Mouse (Mus musculus): ENCODE measurements around the gene Syt1. TPM values are rescaled to one million over a fixed set of nuclear protein-coding genes. Genes with fewer than 3 reads are reported as not detected.
A peak's percentile ranks its signal among the peaks of the same experiment; 100 is the strongest.

Syt1 gene
- polyA plus RNA-seq, 1 experiment from 2014 or later = 0.72 TPM

DNA sequence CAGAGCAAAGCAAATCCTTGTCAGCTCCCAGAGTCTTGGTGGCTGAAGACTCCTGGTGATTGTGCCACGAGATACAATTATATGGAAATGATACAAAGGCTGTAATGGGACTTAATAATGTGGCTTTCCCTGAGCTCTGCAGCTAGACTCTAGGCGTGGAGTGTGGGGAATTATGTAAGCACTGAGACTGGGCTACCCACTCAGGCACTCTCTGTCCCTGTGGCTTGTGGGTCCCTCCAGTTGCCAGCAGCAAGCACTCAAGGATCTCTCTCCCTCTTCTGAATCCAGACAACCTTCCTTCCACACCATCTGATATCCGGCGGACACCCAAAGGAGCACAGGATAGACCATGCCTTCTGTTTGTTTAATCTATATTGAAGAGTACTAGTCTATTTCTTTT, 503.9 kb downstream of the Syt1 start:
- WGBS = 70% methylated on average over 4 of the region's 4 CpGs
- Histone ChIP-seq H3K27ac (replicated peaks) (no peak overlapping the region), H3K4me2 (no peak overlapping the region), H3K4me1 (0 out of 2 replicates have a peak, but pooled peaks cover 7% of the 10 kb centered on the region), H3K27me3 (replicated peaks) (no peaks in the 10 kb centered on the region), H3K36me3 (no peaks in the 10 kb centered on the region), H3K9ac (no peak overlapping the region), H3K9me3 (no peaks in the 10 kb centered on the region), H3K4me3 (no peak overlapping the region)
- no peak for ATAC-seq (ENCODE audit: extremely low read depth, insufficient number of reproducible peaks, low FRiP score, low TSS enrichment)

DNA sequence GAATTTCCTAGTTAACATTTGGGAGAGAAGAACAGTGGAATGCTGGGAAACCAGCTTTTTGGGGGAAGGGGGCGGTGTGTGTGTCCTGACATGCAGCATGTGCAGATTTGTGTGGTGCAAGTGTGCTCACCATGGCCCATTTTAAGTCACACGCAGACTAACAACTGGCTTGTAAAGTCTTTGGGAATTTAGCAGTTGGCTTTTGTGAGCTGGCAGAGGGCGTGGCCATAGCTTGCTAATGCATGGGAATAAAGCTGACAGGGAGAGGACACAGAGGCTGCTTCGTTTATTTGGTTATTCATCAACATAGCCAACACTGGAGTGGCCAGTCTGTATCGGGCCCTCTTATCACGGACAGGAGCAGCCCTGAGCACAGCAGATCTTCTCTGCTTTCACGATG, 505.9 kb downstream of the Syt1 start:
- Histone ChIP-seq H3K27ac (replicated peaks) (no peak overlapping the region), H3K4me2 (0 out of 2 replicates have a peak overlapping the region, but pooled peaks have one; percentile 26), H3K36me3 (no peaks in the 10 kb centered on the region), H3K9me3 (no peaks in the 10 kb centered on the region), H3K4me3 (no peak overlapping the region), H3K9ac (no peak overlapping the region), H3K4me1 (0 out of 2 replicates have a peak, but pooled peaks cover 7% of the 10 kb centered on the region), H3K27me3 (replicated peaks) (no peaks in the 10 kb centered on the region)
- ATAC-seq (ENCODE audit: extremely low read depth, insufficient number of reproducible peaks, low FRiP score, low TSS enrichment) = no peak
- WGBS = 46% methylated on average over 7 of the region's 7 CpGs

DNA sequence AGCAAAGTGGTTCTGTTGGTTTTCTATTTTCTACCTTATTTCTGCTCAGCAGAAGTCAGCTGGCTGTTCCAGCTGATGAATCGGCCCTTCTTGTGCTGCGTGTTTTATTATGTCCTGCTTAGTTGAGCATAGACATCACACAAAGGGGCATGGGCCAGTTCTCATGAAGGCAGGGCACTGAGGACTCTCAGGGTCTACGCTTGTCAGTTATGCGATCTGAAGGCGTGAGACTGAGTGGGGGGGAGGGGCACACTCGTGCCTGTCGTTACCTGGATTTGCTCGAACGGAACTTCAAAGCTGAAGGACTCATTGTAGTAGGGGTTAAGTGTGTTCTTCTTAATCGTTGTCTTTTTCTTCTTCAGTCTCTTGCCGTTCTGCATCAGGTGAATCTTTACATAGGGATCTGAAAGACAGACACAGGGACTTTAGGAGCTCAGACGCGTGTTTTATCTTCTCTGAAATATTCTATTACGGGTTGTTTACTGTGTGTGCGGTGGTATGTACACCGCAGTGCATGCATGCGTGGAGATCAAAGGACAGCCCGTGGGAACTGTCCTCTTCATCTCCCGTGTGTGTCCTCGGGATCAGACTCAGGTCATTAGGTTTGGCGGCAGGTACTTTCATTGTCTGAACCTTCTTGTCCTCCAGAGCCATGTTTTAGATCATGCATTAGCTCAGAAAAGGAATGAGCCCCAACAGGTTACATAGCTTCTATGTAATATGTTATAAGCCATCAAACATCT, 506.5 kb downstream of the Syt1 start:
- Histone ChIP-seq H3K4me3 (no peak overlapping the region), H3K36me3 (no peaks in the 10 kb centered on the region), H3K9ac (no peak overlapping the region), H3K27me3 (replicated peaks) (no peaks in the 10 kb centered on the region), H3K4me1 (0 out of 2 replicates have a peak, but pooled peaks cover 7% of the 10 kb centered on the region), H3K4me2 (0 out of 2 replicates have a peak overlapping the region, but pooled peaks have one; percentile 5), H3K9me3 (no peaks in the 10 kb centered on the region), H3K27ac (replicated peaks) (no peak overlapping the region)
- 59% methylated on average over 21 of the region's 21 CpGs for WGBS
- ATAC-seq (ENCODE audit: extremely low read depth, insufficient number of reproducible peaks, low FRiP score, low TSS enrichment) = no peak

DNA sequence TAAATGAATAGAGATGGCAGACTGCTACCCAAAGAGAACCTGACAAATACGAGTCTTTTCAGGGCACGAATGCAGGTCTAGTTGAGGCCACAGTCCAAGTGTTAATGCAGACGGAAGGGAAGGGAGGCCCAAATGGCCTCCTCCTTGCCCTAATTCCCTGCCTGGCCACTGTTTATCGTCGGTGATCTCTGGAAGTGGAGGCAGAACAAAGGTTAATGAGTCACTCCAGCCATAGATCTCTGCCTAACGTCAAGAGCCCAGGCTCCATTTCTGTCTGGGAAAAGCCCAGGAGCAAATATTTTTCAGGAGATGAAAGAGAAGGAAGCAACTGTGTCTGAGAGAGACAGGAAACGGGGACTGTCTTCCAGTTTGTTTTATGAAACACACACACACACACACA, 520.6 kb downstream of the Syt1 start:
- Histone ChIP-seq H3K9ac (no peak overlapping the region), H3K4me1 (no peaks in the 10 kb centered on the region), H3K4me3 (no peak overlapping the region), H3K27me3 (replicated peaks) (no peaks in the 10 kb centered on the region), H3K4me2 (no peak overlapping the region), H3K9me3 (peaks cover 10% of the 10 kb centered on the region; the same call in 1 of the 2 replicates), H3K36me3 (no peaks in the 10 kb centered on the region), H3K27ac (replicated peaks) (no peak overlapping the region)
- WGBS = 47% methylated on average over 7 of the region's 7 CpGs
- no peak for ATAC-seq (ENCODE audit: extremely low read depth, insufficient number of reproducible peaks, low FRiP score, low TSS enrichment)

DNA sequence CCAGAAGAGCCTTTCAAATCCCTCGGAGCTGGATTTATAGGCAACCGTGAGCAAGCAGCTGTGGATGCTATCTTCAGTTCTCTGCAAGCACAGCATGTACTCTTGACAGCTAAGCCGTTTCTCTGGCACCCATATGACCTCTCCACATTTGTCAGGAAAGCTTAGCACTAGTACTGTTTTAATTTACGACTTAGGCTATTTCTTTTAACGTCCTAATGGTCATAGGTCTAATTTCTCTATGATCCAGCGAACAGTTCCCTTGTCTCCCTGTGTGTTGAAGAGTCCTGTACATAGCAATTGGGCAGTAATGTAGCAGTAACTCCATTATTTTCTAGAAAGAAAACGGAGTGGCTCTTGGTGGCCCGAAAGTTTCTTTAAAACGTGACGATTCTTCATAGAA, 526.8 kb downstream of the Syt1 start:
- Histone ChIP-seq H3K27me3 (replicated peaks) (no peaks in the 10 kb centered on the region), H3K9me3 (no peaks in the 10 kb centered on the region), H3K4me3 (no peak overlapping the region), H3K9ac (no peak overlapping the region), H3K4me1 (peaks cover 4% of the 10 kb centered on the region; the same call in 1 of the 2 replicates), H3K27ac (replicated peaks) (no peak overlapping the region), H3K4me2 (no peak overlapping the region), H3K36me3 (no peaks in the 10 kb centered on the region)
- 77% methylated on average over 10 of the region's 10 CpGs for WGBS
- ATAC-seq (ENCODE audit: extremely low read depth, insufficient number of reproducible peaks, low FRiP score, low TSS enrichment) = no peak

DNA sequence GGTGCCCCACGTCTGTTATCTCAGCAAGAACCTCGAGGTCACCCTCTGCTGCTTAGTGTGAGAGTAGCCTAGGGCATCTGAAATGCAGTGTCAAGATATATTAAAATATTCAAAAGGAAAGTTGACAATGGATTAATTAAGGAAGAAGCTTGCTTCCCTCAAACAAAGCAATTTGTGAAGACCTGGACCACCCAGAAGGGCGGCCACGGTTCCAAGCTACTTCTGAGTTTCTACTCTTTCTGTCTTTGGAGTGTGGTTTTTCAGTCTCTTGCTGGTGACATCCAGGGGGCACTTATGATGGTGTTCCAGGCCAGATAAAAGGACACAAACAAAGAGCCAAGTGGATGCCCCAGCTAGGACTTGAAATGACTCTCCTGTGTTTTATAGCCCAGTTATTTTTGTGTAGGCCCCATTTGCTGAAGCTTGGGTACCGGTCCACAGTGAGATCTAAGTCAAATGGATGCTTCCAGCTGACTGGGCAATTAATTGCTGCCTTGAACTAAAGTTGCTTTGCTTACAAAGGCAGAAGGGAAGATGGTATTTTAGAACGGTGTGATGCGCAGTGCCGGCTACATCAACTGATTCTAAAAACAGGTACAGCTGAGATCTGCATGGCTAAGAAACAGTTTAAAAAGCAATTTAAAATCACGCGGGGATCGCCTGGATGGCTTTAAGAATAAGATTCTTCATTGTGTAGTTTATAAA, 530.5 kb downstream of the Syt1 start:
- Histone ChIP-seq H3K27ac (replicated peaks) (no peak overlapping the region), H3K9me3 (no peaks in the 10 kb centered on the region; the same call in 1 of the 2 replicates), H3K9ac (no peak overlapping the region), H3K36me3 (no peaks in the 10 kb centered on the region), H3K4me2 (no peak overlapping the region), H3K27me3 (replicated peaks) (no peaks in the 10 kb centered on the region), H3K4me1 (peaks cover 4% of the 10 kb centered on the region; the same call in 1 of the 2 replicates), H3K4me3 (no peak overlapping the region)
- no peak for ATAC-seq (ENCODE audit: extremely low read depth, insufficient number of reproducible peaks, low FRiP score, low TSS enrichment)
- WGBS = 75% methylated on average over 11 of the region's 11 CpGs

DNA sequence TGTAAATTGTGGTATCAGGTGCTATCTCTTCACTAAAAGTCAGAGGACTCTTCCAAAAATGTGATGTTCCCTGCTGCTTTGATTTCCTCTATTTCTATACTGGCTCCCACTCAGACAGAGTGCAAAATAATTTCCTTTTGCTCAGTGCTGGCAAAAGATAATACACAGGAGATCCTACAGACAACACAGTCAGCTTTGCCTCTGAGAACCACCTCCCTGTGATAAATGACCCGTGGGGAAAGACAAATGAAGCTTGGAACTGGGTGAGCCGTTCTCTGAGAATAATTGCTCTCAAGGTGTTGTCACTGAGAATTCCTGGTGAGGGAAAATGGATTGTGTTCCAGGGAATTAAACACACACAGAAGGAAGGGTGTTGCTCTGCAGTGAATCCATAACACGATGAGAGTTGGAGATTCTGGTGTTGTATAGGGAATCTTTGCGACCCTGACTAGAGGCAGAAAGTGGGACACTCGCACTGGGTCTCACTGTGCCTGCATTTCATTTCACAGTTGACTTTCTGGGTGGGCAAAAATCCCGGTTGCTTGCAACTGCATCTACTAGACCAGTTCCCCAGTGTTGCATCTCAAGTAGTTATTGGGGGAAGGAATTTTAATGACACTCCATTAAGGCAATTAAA, 540.3 kb downstream of the Syt1 start:
- Histone ChIP-seq H3K9ac (no peak overlapping the region), H3K4me3 (no peak overlapping the region), H3K27ac (replicated peaks) (no peak overlapping the region), H3K9me3 (peaks cover 9% of the 10 kb centered on the region), H3K27me3 (replicated peaks) (no peaks in the 10 kb centered on the region), H3K4me1 (peaks cover 13% of the 10 kb centered on the region), H3K4me2 (no peak overlapping the region), H3K36me3 (no peaks in the 10 kb centered on the region)
- no peak for ATAC-seq (ENCODE audit: extremely low read depth, insufficient number of reproducible peaks, low FRiP score, low TSS enrichment)
- WGBS = 48% methylated on average over 6 of the region's 6 CpGs

DNA sequence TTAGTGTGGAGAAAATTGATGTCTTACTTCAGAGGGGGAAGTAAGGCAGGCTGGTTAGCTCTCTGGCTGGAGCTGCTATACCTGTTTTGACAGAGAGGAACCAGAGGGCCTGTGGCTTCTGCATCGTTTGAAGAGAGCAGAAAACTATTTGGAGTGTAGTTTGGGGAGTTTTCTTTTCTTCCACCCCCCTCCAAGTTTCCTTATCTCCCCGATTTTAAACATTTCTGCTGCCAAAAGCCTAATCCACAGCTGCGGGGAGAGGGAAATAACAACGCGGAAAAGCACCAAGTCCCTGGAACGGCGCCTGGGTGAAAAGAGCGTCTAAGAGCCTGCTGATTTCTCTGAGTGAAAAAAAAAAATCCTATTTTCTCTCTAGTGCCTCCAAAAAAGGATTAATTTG, 544.2 kb downstream of the Syt1 start:
- H3K4me1 ChIP-seq = peaks cover 8% of the 10 kb centered on the region
- 24% methylated on average over 8 of the region's 8 CpGs for WGBS
- peak overlapping the region; percentile 26; the same call in 1 of the 2 replicates for H3K27ac ChIP-seq (replicated peaks)
- H3K4me3 ChIP-seq = no peak overlapping the region
- H3K27me3 ChIP-seq (replicated peaks) = no peaks in the 10 kb centered on the region
- H3K4me2 ChIP-seq = no peak overlapping the region
- no peaks in the 10 kb centered on the region for H3K9me3 ChIP-seq
- H3K36me3 ChIP-seq = no peaks in the 10 kb centered on the region
- ATAC-seq (ENCODE audit: extremely low read depth, insufficient number of reproducible peaks, low FRiP score, low TSS enrichment) = no peak
- no peak overlapping the region for H3K9ac ChIP-seq

DNA sequence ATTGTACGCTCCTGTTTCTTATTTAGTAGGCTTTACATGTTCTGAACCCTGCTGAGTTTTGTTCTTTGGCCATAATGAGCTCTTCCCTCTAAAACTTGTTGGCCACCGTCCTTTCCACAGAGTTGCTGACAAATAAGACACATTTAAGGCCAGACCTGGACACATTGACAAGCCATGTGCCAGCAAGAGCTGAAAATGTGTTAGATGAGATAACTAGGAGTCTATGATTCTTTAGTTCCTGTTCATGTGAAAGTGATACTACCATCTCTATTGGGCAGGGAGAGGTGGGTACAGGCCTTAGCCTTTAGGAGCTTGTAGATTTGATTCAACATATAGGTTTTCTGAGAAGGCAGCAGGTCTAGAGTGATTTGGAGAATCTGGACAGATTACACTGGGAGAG, 548.9 kb downstream of the Syt1 start:
- Histone ChIP-seq H3K4me1 (peaks cover 4% of the 10 kb centered on the region), H3K36me3 (no peaks in the 10 kb centered on the region), H3K9ac (no peak overlapping the region), H3K4me3 (no peak overlapping the region), H3K27ac (replicated peaks) (no peak overlapping the region), H3K4me2 (no peak overlapping the region), H3K9me3 (no peaks in the 10 kb centered on the region), H3K27me3 (replicated peaks) (no peaks in the 10 kb centered on the region)
- no peak for ATAC-seq (ENCODE audit: extremely low read depth, insufficient number of reproducible peaks, low FRiP score, low TSS enrichment)
- WGBS = 73% methylated on average over 2 of the region's 2 CpGs

DNA sequence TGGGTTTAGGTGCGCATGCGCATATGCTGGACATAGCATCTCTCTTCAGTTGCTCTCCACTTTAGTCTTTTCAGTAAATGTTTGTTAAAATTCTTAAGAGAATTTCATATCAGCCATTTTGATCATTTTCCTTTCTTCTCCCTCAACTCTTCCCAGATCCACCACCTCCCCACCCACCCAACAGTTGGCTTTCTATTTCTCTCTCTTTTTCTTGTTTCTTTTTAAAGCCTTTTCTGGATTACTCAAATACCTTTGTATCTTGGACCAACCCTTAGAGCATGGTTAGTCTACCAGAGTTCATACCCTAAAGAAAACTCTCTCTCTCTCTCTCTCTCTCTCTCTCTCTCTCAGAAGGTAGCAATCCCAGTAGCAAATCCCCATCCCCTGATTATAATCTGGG, 553.7 kb downstream of the Syt1 start:
- peaks cover 8% of the 10 kb centered on the region for H3K4me1 ChIP-seq

DNA sequence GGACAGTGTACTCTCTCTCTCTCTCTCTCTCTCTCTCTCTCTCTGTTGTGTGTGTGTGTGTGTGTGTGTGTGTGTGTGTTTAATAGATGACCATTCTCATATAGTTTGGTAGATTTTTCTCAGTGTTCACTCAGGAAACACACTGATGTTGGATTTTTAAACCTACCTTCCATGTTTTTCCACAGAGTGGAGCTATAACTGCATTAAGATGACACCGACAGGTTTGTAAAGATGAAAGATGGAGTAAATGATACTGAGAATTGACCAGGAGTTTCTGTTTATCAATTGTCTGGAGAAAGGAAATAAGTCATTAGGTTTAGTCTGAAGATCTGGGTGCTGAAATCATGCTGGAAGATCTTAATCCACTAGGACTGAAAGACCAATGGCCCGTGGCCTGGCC, 554.9 kb downstream of the Syt1 start:
- no peaks in the 10 kb centered on the region for H3K36me3 ChIP-seq
- no peak overlapping the region for H3K4me2 ChIP-seq
- no peak overlapping the region for H3K4me3 ChIP-seq
- no peak overlapping the region for H3K27ac ChIP-seq (replicated peaks)
- no peak overlapping the region for H3K9ac ChIP-seq
- 74% methylated on average over 2 of the region's 2 CpGs for WGBS
- no peaks in the 10 kb centered on the region for H3K9me3 ChIP-seq
- ATAC-seq (ENCODE audit: extremely low read depth, insufficient number of reproducible peaks, low FRiP score, low TSS enrichment) = no peak
- peaks cover 8% of the 10 kb centered on the region for H3K4me1 ChIP-seq
- H3K27me3 ChIP-seq (replicated peaks) = no peaks in the 10 kb centered on the region

More for the DNA sequence above, 553.7 kb downstream of the Syt1 start:
- Histone ChIP-seq H3K36me3 (no peaks in the 10 kb centered on the region), H3K27ac (replicated peaks) (no peak overlapping the region), H3K9ac (no peak overlapping the region), H3K4me3 (no peak overlapping the region), H3K9me3 (no peaks in the 10 kb centered on the region), H3K27me3 (replicated peaks) (no peaks in the 10 kb centered on the region), H3K4me2 (no peak overlapping the region)
- ATAC-seq (ENCODE audit: extremely low read depth, insufficient number of reproducible peaks, low FRiP score, low TSS enrichment) = no peak
- WGBS = 95% methylated on average over 2 of the region's 2 CpGs

Measured in heart, embryonic 13.5 days (tissue).